Mouse (Mus musculus): Measurements from ENCODE around the gene Cdc25b.
A peak's percentile ranks its signal among the peaks of the same experiment; 100 is the strongest.

DNA sequence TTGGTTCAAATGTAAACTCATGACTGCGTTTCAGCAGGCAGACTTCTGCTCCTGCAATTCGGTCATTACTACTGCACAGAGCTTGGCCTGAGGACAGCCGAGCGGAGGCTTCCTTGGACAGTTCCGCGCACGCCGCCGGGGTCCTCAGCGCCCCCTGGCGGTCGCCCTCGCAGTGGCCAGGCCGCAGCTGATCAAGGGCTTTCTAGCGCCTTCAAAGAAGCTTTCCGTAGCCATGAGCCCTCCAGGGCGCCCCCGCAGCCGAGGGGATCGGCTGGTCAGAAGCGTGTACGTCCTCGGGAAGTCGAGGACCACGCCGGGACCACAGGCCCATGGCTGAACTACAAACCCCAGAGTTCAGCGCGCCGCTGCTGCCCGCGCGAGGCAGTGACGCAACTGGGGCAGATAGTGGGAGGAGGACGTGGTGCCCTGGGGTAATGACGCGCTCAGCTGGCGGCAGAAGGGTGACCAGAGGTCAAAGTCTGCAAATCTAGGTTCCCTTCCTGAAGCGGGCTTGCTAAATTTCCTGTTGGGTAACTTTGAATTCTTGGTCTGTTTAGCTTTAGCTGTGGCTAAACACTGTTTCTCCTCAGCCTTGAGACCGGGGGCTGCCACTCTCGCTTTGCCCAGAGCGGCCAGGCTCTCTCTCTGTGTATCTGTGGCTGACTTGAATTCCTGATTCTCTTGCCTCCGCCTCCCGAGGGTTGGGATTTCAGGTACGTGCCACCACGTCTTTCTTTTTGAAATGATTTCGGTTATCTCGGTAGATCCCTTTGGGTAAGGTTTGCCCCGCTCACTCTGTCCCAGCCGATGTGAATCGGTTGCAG, 23.4 kb downstream of the Cdc25b start:
- peak; percentile 94 for TF ChIP-seq CTCF (IDR thresholded peaks at IDR 0.05; ENCODE audit: control insufficient read depth, insufficient read depth, insufficient read length)
- TF ChIP-seq MYOD1 (IDR thresholded peaks at IDR 0.05; ENCODE audit: control insufficient read depth, insufficient read length, low read depth), result peak; percentile 10
- TF ChIP-seq USF1 (IDR thresholded peaks at IDR 0.05; ENCODE audit: low read depth), result no peak

Measured in C2C12 (cell line).